Mouse (Mus musculus): ENCODE results near the gene Dusp23. TPM values are rescaled to one million over a fixed set of nuclear protein-coding genes. Genes with fewer than 3 reads are reported as not detected.

The Dusp23 gene
- polyA plus RNA-seq, 1 experiment = 10.4 TPM

GRCm38 (mm10) chr1:172651288-172651987 lies 18.7 kb upstream of the Dusp23 start:
- Histone ChIP-seq H3K27ac (ENCODE audit: insufficient read depth, low read length) (no peak overlapping the region), H3K4me3 (ENCODE audit: insufficient read depth, low read length) (no peak overlapping the region), H3K4me1 (ENCODE audit: control insufficient read depth, insufficient read depth, low read length) (no peaks in the 10 kb centered on the region)
- TF ChIP-seq POLR2A (IDR thresholded peaks at IDR 0.05; ENCODE audit: low read depth, low read length) (no peak), CTCF (IDR thresholded peaks at IDR 0.05; ENCODE audit: borderline replicate concordance, insufficient read depth, low read length) (no peak)

- no peaks in the 10 kb centered on the region for H3K4me1 ChIP-seq (ENCODE audit: control insufficient read depth, insufficient read depth, low read length)
- no peak overlapping the region for H3K27ac ChIP-seq (ENCODE audit: insufficient read depth, low read length)
Measured at GRCm38 (mm10) chr1:172650519-172651287, 17.9 kb upstream of the Dusp23 start.

GRCm38 (mm10) chr1:172649396-172649795 lies 16.6 kb upstream of the Dusp23 start:
- no peak overlapping the region for H3K4me3 ChIP-seq (ENCODE audit: insufficient read depth, low read length)
- no peak overlapping the region for H3K27ac ChIP-seq (ENCODE audit: insufficient read depth, low read length)
- no peaks in the 10 kb centered on the region for H3K4me1 ChIP-seq (ENCODE audit: control insufficient read depth, insufficient read depth, low read length)
- no peak for TF ChIP-seq CTCF (IDR thresholded peaks at IDR 0.05; ENCODE audit: borderline replicate concordance, insufficient read depth, low read length)
- no peak for TF ChIP-seq POLR2A (IDR thresholded peaks at IDR 0.05; ENCODE audit: low read depth, low read length)

More at GRCm38 (mm10) chr1:172650519-172651287, 17.9 kb upstream of the Dusp23 start:
- TF ChIP-seq POLR2A (IDR thresholded peaks at IDR 0.05; ENCODE audit: low read depth, low read length) (no peak), CTCF (IDR thresholded peaks at IDR 0.05; ENCODE audit: borderline replicate concordance, insufficient read depth, low read length) (no peak)
- no peak overlapping the region for H3K4me3 ChIP-seq (ENCODE audit: insufficient read depth, low read length)

GRCm38 (mm10) chr1:172647236-172647635 lies 14.5 kb upstream of the Dusp23 start:
- Histone ChIP-seq H3K4me3 (ENCODE audit: insufficient read depth, low read length) (no peak overlapping the region), H3K27ac (ENCODE audit: insufficient read depth, low read length) (no peak overlapping the region), H3K4me1 (ENCODE audit: control insufficient read depth, insufficient read depth, low read length) (no peaks in the 10 kb centered on the region)
- TF ChIP-seq POLR2A (IDR thresholded peaks at IDR 0.05; ENCODE audit: low read depth, low read length) = no peak
- TF ChIP-seq CTCF (IDR thresholded peaks at IDR 0.05; ENCODE audit: borderline replicate concordance, insufficient read depth, low read length) = no peak

- no peak overlapping the region for H3K4me3 ChIP-seq (ENCODE audit: insufficient read depth, low read length)
- TF ChIP-seq CTCF (IDR thresholded peaks at IDR 0.05; ENCODE audit: borderline replicate concordance, insufficient read depth, low read length) (no peak), POLR2A (IDR thresholded peaks at IDR 0.05; ENCODE audit: low read depth, low read length) (no peak)
- no peak overlapping the region for H3K27ac ChIP-seq (ENCODE audit: insufficient read depth, low read length)
- H3K4me1 ChIP-seq (ENCODE audit: control insufficient read depth, insufficient read depth, low read length) = no peaks in the 10 kb centered on the region
Measured at GRCm38 (mm10) chr1:172638781-172639180, 6.0 kb upstream of the Dusp23 start.

- Histone ChIP-seq H3K4me1 (ENCODE audit: control insufficient read depth, insufficient read depth, low read length) (no peaks in the 10 kb centered on the region), H3K4me3 (ENCODE audit: insufficient read depth, low read length) (no peak overlapping the region), H3K27ac (ENCODE audit: insufficient read depth, low read length) (no peak overlapping the region)
- TF ChIP-seq POLR2A (IDR thresholded peaks at IDR 0.05; ENCODE audit: low read depth, low read length) = no peak
- TF ChIP-seq CTCF (IDR thresholded peaks at IDR 0.05; ENCODE audit: borderline replicate concordance, insufficient read depth, low read length) = no peak
Measured at GRCm38 (mm10) chr1:172637801-172638200, 5.0 kb upstream of the Dusp23 start.

GRCm38 (mm10) chr1:172636266-172636665 lies 3.5 kb upstream of the Dusp23 start:
- Histone ChIP-seq H3K4me1 (ENCODE audit: control insufficient read depth, insufficient read depth, low read length) (no peaks in the 10 kb centered on the region), H3K27ac (ENCODE audit: insufficient read depth, low read length) (no peak overlapping the region), H3K4me3 (ENCODE audit: insufficient read depth, low read length) (no peak overlapping the region)
- TF ChIP-seq CTCF (IDR thresholded peaks at IDR 0.05; ENCODE audit: borderline replicate concordance, insufficient read depth, low read length) (no peak), POLR2A (IDR thresholded peaks at IDR 0.05; ENCODE audit: low read depth, low read length) (no peak)

GRCm38 (mm10) chr1:172635258-172635657 lies 2.5 kb upstream of the Dusp23 start:
- Histone ChIP-seq H3K27ac (ENCODE audit: insufficient read depth, low read length) (no peak overlapping the region), H3K4me1 (ENCODE audit: control insufficient read depth, insufficient read depth, low read length) (no peaks in the 10 kb centered on the region)

GRCm38 (mm10) chr1:172634136-172634535 lies 1.4 kb upstream of the Dusp23 start:
- TF ChIP-seq CTCF (IDR thresholded peaks at IDR 0.05; ENCODE audit: borderline replicate concordance, insufficient read depth, low read length) (no peak), POLR2A (IDR thresholded peaks at IDR 0.05; ENCODE audit: low read depth, low read length) (no peak)
- Histone ChIP-seq H3K4me3 (ENCODE audit: insufficient read depth, low read length) (no peak overlapping the region), H3K27ac (ENCODE audit: insufficient read depth, low read length) (no peak overlapping the region), H3K4me1 (ENCODE audit: control insufficient read depth, insufficient read depth, low read length) (no peaks in the 10 kb centered on the region)

More at GRCm38 (mm10) chr1:172635258-172635657, 2.5 kb upstream of the Dusp23 start:
- no peak for TF ChIP-seq POLR2A (IDR thresholded peaks at IDR 0.05; ENCODE audit: low read depth, low read length)
- no peak for TF ChIP-seq CTCF (IDR thresholded peaks at IDR 0.05; ENCODE audit: borderline replicate concordance, insufficient read depth, low read length)
- no peak overlapping the region for H3K4me3 ChIP-seq (ENCODE audit: insufficient read depth, low read length)

GRCm38 (mm10) chr1:172631721-172632120 lies 1.0 kb downstream of the Dusp23 start:
- TF ChIP-seq CTCF (IDR thresholded peaks at IDR 0.05; ENCODE audit: borderline replicate concordance, insufficient read depth, low read length) (no peak), POLR2A (IDR thresholded peaks at IDR 0.05; ENCODE audit: low read depth, low read length) (no peak)
- no peaks in the 10 kb centered on the region for H3K4me1 ChIP-seq (ENCODE audit: control insufficient read depth, insufficient read depth, low read length)

More at GRCm38 (mm10) chr1:172631721-172632120, 1.0 kb downstream of the Dusp23 start:
- Histone ChIP-seq H3K27ac (ENCODE audit: insufficient read depth, low read length) (no peak overlapping the region), H3K4me3 (ENCODE audit: insufficient read depth, low read length) (no peak overlapping the region)

Measured in embryonic fibroblast, embryonic 13.5 days (primary cell).